Mouse (Mus musculus): ENCODE results near the gene Fam204a.

DNA sequence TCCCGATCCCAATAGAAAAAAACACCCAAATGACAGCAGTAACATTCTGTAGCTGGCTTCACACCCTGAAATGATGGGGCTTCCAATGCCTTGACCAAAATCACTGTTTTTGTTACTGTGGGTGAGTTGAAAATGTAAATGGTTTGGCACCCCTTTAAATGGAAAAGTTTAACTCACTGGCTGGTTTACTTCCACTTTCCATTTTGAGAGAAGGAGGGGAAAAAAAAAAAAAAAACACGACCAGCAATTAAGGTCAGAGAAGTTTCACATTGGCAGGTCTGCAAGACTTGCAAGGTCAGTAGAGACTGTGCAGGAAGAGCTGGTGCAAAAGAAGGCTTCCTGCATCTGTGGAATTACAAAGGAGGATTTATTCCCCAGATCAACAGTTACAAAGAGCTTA lies 61.1 kb downstream of the Fam204a start:
- TF ChIP-seq CTCF (IDR thresholded peaks at IDR 0.05; ENCODE audit: low read depth, low read length) (no peak), POLR2AphosphoS5 (IDR thresholded peaks at IDR 0.05; ENCODE audit: insufficient replicate concordance, low read depth, low read length) (no peak)
